Mouse (Mus musculus) testis, postnatal 10 days (tissue): ENCODE data around the gene Xlr4c.
"Not testable (repeated sequence)": the region's sequence is repeated elsewhere in the genome, so short reads cannot be mapped to it uniquely, and the experiment has no call there.

Source experiments
- DNase-seq: peaks from one replicate; pipeline ENCODE4 v3.0.0; 2021; ENCODE audit warnings: low spot score

Gene Xlr4c

DNA sequence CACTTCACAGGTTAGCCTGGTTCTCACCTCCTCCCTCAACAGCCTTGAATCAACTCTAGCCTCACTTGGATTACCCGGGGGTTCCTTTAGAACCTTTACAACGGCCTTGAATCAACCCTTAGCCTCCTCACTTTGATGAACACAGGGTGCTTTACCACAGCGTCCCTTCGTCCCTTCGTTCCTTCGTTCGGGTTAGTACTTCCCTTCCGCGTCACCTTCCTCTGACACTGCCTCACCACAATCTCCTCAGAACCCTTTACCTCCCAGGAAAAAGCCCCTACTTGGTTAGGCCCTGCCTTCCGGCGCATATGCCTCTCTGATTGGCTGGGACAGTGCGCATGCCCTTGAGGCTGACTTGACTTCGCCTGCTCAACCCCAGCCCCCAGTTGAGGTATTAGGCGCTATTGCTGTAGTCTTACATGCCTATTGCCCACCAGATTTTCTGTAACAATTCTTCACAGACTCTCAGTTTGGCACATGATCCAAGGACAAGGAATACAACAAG is at the start of gene Xlr4c:
Gene Xlr4c, minus strand, starts transcription at position 310 of the 505 bp plus-strand sequence.
- not testable (repeated sequence) for DNase-seq

DNA sequence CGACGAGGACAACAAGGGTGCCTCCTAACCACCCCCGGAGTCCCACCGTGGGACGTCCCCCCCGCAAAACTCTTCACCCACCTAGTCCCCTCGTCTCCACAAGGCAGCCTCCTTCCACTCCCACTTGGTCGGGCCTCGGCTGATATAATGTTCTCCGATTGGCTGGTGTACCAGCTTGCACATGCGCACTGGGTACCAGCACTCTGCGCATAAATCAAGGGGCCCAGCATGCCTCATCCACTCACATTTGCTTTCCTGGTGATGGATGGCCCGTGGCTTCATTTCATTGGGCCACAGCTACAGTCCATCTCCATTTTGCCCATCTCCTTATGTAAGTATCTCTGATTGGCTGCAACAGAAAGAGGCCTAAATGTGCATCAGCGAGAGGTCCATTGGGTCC is 22.3 kb upstream of the Xlr4c start, which contains the start of gene Xlr3c:
Gene Xlr3c, minus strand, starts transcription at position 121 of the 400 bp plus-strand sequence.
- peak; percentile 32 for DNase-seq

DNA sequence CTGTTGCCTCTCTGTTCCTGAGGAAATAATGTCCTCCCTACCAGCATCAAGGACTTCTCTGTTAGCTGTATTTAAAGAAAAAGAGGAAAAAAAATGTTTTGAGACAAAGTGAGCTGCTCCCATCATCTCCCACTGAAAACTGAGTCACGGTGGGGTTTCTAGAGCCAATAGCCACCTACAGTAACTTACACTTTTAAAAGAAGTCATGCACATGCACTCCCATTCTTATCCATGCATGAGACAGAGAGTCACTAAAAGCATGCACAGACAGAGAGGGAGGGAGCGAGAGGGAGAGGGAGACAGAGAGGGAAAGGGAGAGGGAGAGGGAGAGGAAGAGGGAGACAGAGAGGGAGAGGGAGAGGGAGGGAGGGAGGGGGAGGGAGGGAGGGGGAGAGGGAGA is 19.5 kb upstream of the Xlr4c start:
- not testable (repeated sequence) for DNase-seq

DNA sequence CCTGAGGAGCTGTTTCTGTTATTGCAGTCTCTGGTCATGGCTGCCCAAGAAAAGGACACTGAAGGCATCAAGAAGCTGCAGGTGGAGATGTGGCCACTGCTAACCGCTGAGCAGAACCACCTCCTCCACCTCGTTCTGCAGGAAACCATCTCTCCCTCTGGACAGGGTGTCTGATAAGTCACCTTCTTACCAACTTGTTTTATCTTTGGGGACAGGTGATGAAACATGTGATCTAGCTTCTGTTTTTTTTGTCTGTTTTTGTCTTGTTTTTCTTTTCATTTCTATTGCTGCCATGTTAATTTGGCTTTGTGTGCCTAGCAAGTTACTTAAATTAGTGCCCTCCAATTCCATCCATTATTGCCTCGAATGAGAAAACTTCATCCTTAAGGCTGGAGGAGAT is 13.6 kb downstream of the Xlr4c start:
- no peak for DNase-seq

DNA sequence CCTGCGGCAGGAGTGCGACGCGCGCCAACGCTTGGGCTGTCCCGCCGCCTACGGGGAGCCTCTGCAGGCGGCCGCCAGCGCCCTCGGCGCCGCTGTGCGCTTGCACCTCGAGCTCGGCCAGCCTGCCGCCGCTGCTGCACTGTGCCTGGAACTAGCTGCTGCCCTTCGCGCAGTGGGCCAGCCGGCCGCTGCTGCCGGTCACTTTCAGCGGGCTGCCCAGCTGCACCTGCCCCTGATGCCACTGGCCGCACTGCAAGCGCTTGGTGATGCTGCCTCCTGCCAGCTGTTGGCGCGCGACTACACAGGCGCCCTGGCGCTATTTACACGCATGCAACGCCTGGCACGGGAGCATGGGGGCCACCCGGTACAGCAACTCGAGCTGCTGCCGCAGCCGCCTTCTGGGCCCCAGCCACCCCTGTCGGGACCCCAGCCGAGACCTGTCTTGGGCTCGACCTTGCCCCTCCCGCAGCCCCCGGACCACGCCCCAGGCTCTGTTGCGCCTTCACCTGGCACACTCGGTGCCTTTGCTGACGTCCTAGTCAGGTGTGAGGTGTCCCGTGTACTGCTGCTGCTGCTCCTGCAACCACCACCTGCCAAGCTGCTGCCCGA is 14.2 kb downstream of the Xlr4c start:
- peak; percentile 53 for DNase-seq

DNA sequence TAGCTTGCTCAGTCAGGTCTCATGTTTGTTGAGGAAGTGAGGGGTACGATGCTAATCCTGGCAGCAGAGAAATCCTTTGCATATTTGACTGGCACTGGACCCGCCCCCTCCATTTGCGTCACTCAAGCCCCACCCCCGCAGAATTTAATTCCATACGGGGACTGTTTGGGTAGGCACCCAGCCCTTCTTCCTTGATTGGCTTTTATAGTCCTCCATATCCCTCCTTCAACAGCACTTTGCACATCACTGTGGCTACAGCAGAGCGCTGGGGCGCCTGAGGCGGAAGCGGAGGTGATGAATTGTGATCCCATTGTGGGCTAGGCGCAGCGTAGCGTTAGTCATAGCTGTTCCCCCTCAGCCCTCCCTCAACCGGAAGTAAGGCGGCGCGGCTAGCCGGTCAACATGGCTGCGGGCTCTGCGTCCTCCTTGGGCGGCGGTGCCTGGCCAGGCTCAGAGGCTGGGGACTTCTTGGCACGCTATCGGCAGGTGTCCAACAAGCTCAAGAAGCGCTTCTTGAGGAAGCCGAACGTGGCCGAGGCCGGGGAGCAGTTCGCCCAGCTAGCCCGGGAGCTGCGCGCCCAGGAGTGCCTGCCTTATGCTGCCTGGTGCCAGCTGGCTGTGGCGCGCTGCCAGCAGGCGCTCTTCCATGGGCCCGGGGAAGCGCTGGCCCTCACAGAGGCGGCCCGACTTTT is 14.9 kb downstream of the Xlr4c start, which contains the start of gene F8a:
Gene F8a, plus strand, starts transcription at position 378 of the 692 bp plus-strand sequence.
- peak; percentile 79 for DNase-seq

DNA sequence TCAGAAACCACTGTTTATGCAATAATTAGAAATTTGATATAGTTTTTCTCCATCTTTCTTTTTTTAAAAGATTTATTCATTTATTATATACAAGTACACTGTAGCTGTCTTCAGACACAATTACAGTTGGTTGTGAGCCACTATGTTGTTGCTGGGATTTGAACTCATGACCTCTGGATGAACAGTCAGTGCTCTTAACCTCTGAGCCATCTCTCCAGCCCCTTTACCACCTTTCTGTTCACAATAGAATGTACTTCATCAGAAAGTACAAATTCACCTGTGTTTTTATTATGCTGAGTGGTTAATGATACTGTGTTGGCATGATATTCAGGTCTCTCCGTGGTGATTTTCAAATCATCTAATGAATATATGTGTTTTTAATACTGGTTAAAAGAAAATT is 17.6 kb downstream of the Xlr4c start:
- no peak for DNase-seq

DNA sequence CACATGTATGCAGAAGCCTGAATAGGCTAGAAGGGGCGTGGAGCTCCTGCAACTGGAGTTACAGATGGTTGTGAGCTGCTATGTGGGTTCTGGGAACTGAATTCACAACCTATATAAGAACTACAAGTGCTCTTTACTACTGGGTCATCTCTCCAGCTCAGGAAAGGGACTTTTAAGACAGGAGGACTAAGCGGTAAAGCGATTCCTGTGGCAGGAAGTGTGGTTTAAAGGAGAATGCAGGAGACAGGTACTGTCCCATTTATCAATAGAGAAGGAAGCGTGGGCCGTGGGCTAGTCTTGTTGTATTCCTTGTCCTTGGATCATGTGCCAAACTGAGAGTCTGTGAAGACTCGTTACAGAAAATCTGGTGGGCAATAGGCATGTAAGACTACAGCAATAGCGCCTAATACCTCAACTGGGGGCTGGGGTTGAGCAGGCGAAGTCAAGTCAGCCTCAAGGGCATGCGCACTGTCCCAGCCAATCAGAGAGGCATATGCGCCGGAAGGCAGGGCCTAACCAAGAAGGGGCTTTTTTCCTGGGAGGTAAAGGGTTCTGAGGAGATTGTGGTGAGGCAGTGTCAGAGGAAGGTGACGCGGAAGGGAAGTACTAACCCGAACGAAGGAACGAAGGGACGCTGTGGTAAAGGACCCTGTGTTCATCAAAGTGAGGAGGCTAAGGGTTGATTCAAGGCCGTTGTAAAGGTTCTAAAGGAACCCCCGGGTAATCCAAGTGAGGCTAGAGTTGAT is 28.9 kb downstream of the Xlr4c start, which contains the start of gene Xlr4b:
Gene Xlr4b, plus strand, starts transcription at position 515 of the 746 bp plus-strand sequence.
- DNase-seq, result not testable (repeated sequence)

DNA sequence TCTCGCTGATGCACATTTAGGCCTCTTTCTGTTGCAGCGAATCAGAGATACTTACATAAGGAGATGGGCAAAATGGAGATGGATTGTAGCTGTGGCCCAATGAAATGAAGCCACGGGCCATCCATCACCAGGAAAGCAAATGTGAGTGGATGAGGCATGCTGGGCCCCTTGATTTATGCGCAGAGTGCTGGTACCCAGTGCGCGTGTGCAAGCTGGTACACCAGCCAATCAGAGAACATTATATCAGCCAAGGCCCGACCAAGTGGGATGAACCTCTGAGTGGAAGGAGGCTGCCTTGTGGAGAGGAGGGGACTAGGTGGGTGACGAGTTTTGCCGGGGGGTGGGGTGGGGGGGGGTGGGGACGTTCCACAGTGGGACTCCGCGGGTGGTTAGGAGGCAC is 51.0 kb downstream of the Xlr4c start, which contains the start of gene Xlr3b:
Gene Xlr3b, plus strand, starts transcription at position 274 of the 400 bp plus-strand sequence.
- peak; percentile 35 for DNase-seq
